Mouse (Mus musculus): ENCODE measurements at regions not wholly inside any gene's neighbourhood (a gene's known extent, or its start where the extent isn't known, plus 50 kb on each side); places are given as distances from the start of the nearest gene placed in this dataset.

DNA sequence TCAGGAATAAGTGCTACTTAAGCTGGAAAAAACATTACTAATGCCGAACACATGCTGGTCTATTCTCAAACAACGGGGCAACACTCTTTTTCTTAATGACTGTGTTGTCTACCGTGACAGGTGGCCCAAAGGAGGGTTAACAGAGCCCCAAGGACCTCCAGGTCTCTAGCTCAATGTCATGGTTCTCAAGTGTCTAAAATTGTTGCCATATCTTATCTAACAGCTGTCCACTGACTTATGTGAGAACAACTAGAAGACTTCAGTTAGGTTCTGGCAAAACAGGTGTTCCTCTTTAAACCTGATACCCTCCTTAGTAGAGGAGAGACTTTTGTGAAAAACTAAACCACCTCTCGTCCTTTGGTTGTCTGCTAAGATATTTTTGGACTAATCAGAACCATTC lies 257.4 kb upstream of the Tbl1xr1 start:
- no peak for DNase-seq (ENCODE audit: low read depth)

GRCm38 (mm10) chr3:21820051-21820598 lies 256.3 kb upstream of the Tbl1xr1 start:
- DNase-seq (ENCODE audit: low read depth): no peak

DNA sequence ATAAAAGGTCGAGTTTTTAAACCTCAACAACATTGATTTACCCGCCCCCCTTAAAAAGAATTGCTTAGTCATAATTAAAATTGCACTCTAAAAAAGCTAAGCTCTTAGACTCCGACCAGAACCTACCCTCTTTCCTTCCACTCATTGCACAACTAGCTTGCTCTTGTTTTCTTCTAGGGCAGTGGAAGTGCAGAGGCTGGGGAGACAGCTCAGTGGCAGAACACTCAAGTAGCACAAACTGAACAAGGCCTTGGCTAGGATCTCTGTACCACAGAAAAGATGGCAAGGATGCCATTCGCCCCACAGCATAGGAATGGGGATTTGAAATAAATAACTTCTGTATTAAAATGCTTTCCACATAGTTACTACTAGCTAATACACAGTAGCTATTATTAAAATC lies 253.8 kb upstream of the Tbl1xr1 start:
- no peak for DNase-seq (ENCODE audit: low read depth)

- no peak for DNase-seq (ENCODE audit: low read depth)
Observed at GRCm38 (mm10) chr3:21823331-21823730, 253.1 kb upstream of the Tbl1xr1 start.

GRCm38 (mm10) chr3:21824101-21824880 lies 252.2 kb upstream of the Tbl1xr1 start:
- DNase-seq (ENCODE audit: low read depth): no peak

- no peak for DNase-seq (ENCODE audit: low read depth)
Observed at GRCm38 (mm10) chr3:21824913-21825610, 251.4 kb upstream of the Tbl1xr1 start.

DNA sequence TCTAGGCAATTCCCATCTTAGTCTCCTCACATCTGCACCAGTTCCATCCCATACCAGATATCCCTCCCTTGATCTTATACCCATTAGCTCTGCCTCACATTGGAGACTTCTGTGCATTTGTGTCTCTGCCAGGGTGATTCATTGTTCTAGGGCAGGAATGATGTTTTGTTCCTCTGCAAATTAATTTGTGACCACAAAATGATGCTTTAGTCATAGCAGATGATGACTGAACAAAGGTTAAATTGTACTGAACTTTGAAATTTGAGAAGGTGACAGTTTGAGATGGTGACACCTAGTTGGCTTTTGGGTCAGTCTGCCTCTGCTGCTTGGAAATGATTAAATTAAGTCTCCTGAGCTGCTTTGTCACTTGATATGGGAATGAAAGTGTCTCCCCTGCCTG lies 248.8 kb upstream of the Tbl1xr1 start:
- DNase-seq (ENCODE audit: low read depth): no peak

- no peak for DNase-seq (ENCODE audit: low read depth)
Observed at GRCm38 (mm10) chr3:21833111-21833510, 243.3 kb upstream of the Tbl1xr1 start.

DNA sequence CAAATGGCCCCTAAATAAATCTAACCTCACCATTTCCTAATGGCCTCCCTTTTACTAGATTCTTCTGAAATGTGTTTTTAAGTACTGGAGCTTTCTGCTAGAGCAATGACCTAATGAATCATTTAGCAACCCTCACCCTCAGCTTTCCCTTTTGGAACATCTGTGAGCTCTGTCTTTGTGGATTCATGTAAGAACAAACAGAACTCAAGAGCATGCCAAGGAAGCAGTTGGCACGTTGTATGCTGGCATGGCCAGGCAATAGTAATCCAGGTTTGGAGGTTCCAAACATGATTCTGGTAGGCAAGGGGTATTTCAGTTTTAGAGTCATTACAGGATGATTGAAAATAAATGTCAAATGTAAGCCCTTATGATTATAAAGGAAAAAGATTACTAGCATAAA lies 240.9 kb upstream of the Tbl1xr1 start:
- no peak for DNase-seq (ENCODE audit: low read depth)

DNA sequence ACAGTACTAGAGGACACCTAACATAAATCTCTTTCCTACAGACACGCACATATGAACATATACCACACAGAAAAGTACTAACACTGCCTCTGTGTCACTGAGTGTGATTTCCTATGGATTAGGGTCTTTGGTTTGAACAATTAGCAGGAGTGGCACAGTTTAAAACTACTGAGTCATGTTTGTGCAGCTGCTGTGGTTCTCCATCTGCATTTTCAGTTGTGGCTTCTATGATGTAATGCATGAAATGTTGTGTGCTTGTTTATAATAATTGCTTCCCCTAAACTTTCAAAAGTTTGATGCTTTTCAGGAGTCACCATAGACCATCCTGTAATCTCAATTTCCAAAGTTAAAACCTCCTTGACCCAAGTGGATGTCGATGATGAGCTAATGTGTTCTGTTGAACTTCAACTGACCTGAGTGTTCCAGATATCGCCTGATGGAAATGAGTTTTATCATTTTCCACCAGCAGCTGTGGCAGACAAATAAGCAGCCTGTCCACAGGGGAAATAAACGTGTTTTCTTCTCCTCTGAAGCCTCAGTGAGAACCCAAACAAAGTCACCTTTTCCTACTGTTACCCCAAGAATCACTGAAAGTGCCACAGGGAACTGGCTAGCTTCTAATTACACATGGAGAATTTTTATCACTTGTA lies 239.0 kb upstream of the Tbl1xr1 start:
- DNase-seq (ENCODE audit: low read depth): no peak

GRCm38 (mm10) chr3:21840751-21841488 lies 235.5 kb upstream of the Tbl1xr1 start:
- DNase-seq (ENCODE audit: low read depth): peak; percentile 14

GRCm38 (mm10) chr3:21841506-21841905 lies 234.9 kb upstream of the Tbl1xr1 start:
- DNase-seq (ENCODE audit: low read depth): no peak

GRCm38 (mm10) chr3:21842545-21843291 lies 233.7 kb upstream of the Tbl1xr1 start:
- DNase-seq (ENCODE audit: low read depth): no peak

DNA sequence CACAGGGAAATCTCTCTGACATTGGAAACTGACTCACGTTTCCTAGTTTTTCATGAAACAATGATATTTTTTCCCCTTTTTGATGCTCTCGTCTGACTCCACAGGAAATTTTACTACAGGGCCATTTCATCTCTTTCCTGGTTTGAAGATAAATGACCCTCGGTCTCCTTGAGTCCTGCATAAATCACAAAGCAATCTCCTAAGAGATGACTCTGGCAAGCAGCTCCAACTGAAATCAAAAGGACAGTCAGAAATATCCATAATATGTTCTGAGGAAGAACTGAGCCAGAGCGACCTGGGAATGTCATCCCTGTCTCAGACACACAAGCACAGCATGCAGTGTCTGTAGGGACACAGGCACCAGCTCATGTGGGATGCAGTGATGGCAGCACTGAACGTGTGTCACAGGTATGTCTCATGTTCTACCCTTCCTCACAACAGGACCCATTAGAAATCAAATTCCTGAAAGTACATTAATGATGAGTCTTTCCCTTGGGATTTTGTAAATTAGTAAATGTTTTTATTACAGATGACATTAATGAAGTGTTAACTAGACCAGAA lies 233.1 kb upstream of the Tbl1xr1 start:
- no peak for DNase-seq (ENCODE audit: low read depth)

DNA sequence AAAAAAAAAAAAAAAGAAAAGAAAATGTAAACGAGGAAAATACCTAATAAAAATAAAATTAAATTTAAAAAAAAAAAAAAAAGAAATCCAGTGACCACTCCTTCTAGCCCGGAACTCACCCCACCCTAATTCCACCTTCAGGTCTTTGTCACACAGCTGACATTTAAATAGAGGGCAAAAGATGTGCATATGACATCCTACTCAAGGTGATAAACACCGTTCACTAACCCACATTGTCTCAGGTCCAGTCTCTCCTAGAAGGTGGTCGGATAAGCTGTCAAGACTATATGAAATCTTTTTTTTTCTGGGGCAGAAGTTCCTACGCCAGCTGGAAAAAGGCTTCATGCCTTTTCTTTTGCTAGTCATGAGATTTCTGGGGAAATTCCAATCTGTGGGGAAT lies 226.6 kb upstream of the Tbl1xr1 start:
- DNase-seq (ENCODE audit: low read depth): no peak

DNA sequence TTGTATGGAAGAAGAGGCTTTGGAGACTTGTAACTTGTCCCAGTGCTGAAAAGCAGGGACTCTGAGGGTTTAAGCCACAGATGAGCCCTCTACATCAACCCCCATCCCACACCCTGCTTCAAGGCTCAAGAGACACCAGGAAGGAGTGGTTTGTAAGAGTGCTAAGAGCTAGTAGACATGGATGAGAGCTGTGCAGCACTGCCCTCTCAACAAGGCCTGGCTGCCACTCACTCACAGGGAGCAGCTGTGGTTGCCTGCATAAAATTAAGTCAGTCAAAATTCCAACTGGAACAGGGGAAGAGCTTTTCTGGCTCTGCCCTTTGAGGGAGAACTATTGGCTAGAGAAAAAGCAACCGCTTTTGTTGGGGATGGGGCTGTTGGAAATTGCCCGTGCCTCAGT lies 225.5 kb upstream of the Tbl1xr1 start:
- DNase-seq (ENCODE audit: low read depth): no peak

DNA sequence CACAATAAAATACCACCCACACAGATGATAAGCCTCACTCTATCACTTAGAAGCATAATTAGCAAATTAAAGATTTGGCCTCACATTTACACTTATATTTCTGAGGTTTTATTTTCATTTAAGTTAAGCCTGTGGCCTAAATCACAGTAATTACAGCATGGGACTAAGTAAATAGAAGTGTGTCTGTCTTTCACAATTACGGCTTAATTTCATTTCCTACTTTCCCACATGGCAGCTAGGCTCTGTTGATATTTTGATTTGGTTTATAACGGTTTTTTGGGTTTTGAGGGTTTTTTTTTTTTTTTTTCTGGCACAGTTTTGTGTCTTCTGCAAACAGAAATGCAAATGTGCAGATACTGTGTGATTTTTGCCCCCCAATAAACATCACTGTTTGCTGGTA lies 222.1 kb upstream of the Tbl1xr1 start:
- no peak for DNase-seq (ENCODE audit: low read depth)

DNA sequence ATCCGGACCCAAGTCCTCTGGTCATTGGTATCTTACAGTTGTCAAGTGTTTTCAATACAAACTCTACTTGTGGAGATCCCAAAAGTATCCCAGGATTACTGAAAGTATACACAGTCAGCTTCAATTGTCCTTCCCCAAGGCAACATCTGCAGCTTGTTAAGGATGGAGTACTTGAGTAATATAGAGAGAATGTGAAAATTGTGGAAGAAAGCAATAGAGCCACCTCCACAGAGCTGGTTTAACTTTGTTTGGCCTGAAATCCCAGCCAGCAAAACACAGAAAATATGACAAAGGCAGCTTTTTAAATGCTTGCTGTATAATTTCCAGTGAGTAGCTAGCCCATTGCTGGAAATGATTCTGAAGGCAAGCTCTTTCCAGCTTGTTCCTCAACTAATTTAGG lies 217.0 kb upstream of the Tbl1xr1 start:
- DNase-seq (ENCODE audit: low read depth): no peak

- DNase-seq (ENCODE audit: low read depth): no peak
Observed at GRCm38 (mm10) chr3:21860915-21861635, 215.4 kb upstream of the Tbl1xr1 start.

DNA sequence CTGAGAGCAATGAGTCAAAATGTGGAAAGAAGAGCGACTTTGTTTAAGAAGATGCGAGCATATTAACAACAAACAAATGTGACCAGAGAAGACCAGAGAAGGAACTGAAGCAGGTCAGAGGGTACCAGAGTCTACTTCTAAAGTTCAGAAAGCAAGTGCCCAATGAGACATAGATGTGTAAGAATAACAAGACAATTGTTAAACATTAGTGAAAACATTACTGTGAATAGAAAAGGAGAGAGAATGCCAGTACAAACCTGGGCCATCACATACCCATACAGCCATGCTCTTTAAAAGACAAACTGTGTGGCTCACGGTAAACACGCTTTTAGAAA lies 214.8 kb upstream of the Tbl1xr1 start:
- no peak for DNase-seq (ENCODE audit: low read depth)

DNA sequence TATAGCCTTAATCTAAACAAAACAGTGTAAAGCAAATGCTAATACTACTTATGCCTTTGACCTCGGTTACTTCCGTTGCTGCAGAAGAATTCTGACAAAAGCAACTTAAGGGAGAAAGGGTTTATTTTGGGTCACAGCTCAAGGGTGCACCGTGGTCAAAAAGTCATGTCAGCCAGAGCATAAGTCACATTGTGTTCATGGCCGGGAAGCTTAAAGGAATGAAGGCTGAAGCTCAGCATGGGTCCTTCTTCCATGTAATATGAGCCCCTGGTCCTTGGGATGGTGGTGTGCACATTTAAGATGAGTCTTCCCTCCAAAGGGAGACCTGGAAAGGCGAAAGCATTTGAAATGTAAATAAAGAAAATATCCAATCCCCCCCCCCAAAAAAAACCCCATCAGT lies 212.1 kb upstream of the Tbl1xr1 start:
- DNase-seq (ENCODE audit: low read depth): no peak
